Mouse (Mus musculus) left cerebral cortex, adult 2 months (tissue): ENCODE data around the gene Fstl5. TPM values are rescaled to one million over a fixed set of nuclear protein-coding genes. Genes with fewer than 3 reads are reported as not detected.
A peak's percentile ranks its signal among the peaks of the same experiment; 100 is the strongest.

Source experiments
- DNase-seq, 2 experiments: peaks; one replicate each; pipeline ENCODE4 v3.0.0; 2021 to 2022; ENCODE audit warnings: low spot score in 2 of 2, mixed read lengths in 1 of 2; ENCODE audit errors: extremely low spot score in 1 of 2
- H3K27ac ChIP-seq: fragments of 200-600 bp; 2 replicates; pipeline ENCODE4 v1.8.1; 2022
- H3K4me3 ChIP-seq: fragments of 200-600 bp; 2 replicates; pipeline ENCODE4 v1.8.1; 2022
- CTCF ChIP-seq: fragments of 200-600 bp; IDR thresholded peaks from 2 replicates; pipeline ENCODE4 v1.8.1; 2022; ENCODE audit warnings: antibody characterized with exemption, mild to moderate bottlenecking, moderate library complexity
- intact Hi-C: fragments of 180-260 bp; cut with DNase I; formaldehyde crosslinking; loops from one replicate; pipeline ENCODE4 v1.15.1; 2025
- total RNA-seq, 2 experiments: library from RNA; stranded (reverse); gene quantifications; 2 replicates each; pipeline ENCODE4 v1.2.3; 2021

Fstl5 gene
- total RNA-seq, 2 experiments from 2014 or later: 17.9 to 19.2 TPM

GRCm38 (mm10) chr3:76567346-76567745 is 493.3 kb downstream of the Fstl5 start:
- DNase-seq: no peak
- Histone ChIP-seq H3K27ac (no peak overlapping the region), H3K4me3 (no peak overlapping the region)
- intact Hi-C loops: no loop called here
- TF ChIP-seq CTCF: peak; percentile 49

- H3K4me3 ChIP-seq: no peak overlapping the region
- intact Hi-C loops: no loop called here
- no peak for TF ChIP-seq CTCF
- no peak for DNase-seq
- no peak overlapping the region for H3K27ac ChIP-seq
Measured at GRCm38 (mm10) chr3:76572478-76572877, 498.4 kb downstream of the Fstl5 start.

DNA sequence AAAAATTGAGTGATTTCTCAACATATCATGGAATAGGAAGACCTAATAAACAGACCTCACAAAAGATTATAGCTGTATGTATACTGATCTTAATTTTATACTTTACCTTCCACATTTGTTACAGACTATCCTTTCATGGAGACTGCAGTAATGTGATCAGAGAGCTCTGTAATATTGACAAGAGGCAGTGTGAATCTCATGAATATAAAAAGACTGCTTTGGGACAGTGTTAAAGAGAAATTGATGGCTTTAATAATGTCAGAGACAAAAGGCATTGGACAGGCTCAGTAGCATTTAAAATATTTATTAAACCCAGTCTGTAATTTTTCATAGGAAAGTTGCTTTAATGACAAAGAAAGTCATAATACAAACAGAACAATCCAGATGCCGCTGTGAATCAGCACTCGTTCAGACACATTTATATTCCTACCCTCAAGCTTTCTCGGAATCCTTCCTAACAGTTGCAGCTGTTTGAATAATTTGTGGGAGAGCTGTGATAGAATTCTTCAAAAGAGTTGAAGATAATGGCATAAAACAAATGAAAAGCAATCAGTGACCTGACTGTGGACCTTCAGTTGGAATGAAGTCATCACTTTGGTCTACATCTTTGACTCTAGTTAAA is 499.0 kb downstream of the Fstl5 start:
- no peak overlapping the region for H3K4me3 ChIP-seq
- no peak overlapping the region for H3K27ac ChIP-seq
- no peak for DNase-seq
- TF ChIP-seq CTCF: no peak
- intact Hi-C loops: no loop called here

- Histone ChIP-seq H3K27ac (no peak overlapping the region), H3K4me3 (no peak overlapping the region)
- intact Hi-C loops: no loop called here
- DNase-seq: no peak
- TF ChIP-seq CTCF: no peak
Measured at GRCm38 (mm10) chr3:76593148-76593547, 519.1 kb downstream of the Fstl5 start.

DNA sequence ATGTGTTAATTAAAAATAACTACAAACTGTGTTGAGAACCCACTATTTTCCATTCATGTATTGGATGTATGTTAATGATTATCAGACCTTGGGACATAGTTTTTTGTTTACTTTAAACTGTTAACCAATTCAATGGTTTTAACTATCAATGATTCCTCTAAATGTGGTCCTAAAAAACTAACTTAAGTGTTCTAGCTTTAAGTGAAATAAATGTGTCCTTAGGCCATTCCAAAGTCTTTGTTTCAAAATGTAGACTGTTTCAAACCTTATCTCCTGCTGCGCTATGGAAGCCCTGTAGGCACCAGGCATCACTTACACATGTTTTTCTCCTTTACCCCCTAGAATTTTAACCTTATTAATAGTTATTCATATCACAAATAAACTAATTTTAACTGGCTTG is 546.0 kb downstream of the Fstl5 start:
- no peak overlapping the region for H3K27ac ChIP-seq
- H3K4me3 ChIP-seq: no peak overlapping the region
- no peak for DNase-seq
- intact Hi-C loops: no loop called here
- no peak for TF ChIP-seq CTCF

DNA sequence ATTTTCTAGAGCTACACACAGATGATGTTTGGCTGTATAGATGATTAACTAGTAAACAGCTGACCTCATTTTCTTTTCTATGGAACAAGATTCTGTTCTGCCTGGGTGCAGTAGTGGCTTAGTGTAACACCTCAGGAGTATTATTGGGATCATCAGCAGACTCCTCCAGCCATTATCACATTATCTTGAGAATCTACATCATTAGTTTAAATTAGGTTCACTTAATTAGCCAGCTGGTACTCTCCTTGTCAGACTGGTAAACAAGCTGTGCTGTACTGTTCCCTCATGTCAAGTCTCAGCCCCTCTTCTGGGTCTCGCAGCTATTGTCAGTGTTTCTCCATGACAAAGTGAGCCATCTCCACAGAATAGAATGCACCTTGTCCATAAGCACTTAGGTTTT is 580.2 kb downstream of the Fstl5 start:
- Histone ChIP-seq H3K4me3 (no peak overlapping the region), H3K27ac (no peak overlapping the region)
- intact Hi-C loops: no loop called here
- DNase-seq: no peak
- TF ChIP-seq CTCF: no peak

GRCm38 (mm10) chr3:76670859-76671258 is 596.8 kb downstream of the Fstl5 start:
- DNase-seq: no peak
- H3K4me3 ChIP-seq: no peak overlapping the region
- intact Hi-C loops: no loop called here
- no peak overlapping the region for H3K27ac ChIP-seq
- no peak for TF ChIP-seq CTCF

DNA sequence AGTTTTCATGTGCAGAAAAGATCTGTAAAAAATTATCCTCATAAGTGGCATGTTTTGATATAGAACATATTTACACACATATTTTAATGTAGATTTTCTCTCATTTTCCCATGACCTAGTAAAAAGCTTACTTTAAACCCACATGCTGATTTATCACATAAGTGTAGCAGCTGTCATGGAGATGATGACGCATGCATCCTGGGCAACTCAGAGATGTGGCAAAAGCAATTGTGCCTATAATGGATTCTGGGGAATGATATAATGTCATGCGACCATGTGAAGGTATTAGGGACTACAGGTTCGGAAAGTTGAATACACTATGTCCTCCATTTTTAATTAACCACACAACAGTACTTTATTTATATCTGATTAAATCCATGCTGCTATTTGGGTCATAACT is 601.9 kb downstream of the Fstl5 start:
- no peak for TF ChIP-seq CTCF
- DNase-seq: no peak
- intact Hi-C loops: no loop called here
- H3K4me3 ChIP-seq: no peak overlapping the region
- H3K27ac ChIP-seq: no peak overlapping the region

DNA sequence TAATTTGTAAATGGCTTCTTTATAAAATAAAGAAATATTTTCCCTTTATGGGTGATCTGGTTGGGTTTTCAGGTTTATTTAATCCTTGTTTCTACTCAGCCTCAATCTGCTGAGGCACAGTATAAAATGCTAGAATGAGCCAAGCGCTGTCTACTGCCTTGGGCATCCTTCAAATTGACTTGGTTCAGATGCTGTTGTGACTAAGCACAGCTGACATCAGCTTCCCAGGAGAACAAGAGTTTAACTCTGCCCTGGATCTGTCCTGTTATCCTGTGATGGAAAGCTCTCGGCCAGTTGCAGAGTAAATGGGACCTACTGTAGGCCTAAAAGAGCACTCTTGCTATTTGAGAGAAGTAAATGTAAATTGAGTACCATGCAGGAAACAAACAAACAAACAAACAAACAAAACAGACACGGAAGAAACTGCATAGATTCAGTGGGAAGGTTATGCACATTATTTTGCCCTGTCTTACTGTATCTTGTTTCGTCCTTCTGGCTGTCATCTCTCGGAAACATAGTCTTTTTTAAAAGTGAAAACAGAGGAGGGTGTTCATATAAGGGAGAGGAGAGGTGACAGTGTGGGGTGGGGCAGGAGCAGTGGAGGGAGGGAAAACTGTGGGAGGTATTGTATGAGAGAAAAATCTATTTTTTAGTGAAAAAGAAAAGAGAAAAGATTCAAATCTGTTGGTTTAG is 605.9 kb downstream of the Fstl5 start:
- Histone ChIP-seq H3K4me3 (no peak overlapping the region), H3K27ac (no peak overlapping the region; the same call in 1 of the 2 replicates)
- no peak for DNase-seq
- no peak for TF ChIP-seq CTCF
- intact Hi-C loops: no loop called here

DNA sequence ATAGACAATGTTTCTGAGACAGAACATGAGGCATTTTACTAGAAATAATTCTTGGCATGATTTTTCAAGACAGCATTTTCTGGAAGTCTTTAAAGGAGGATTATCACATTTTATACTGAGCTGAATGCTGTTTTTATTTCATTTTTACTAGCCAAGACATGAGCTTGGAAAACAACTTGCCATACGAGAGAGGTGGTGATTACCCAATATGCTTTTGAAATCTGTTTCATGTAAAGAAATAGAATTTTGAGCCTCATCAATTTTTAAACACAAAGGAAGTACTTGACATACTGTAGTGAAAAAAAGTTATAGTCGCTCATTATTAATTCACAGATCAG is 606.4 kb downstream of the Fstl5 start:
- DNase-seq: no peak
- no peak for TF ChIP-seq CTCF
- Histone ChIP-seq H3K27ac (no peak overlapping the region; the same call in 1 of the 2 replicates), H3K4me3 (no peak overlapping the region)
- intact Hi-C loops: no loop called here

- Histone ChIP-seq H3K4me3 (no peak overlapping the region), H3K27ac (no peak overlapping the region)
- intact Hi-C loops: no loop called here
- TF ChIP-seq CTCF: no peak
- DNase-seq: no peak
Measured at GRCm38 (mm10) chr3:76697134-76697629, 623.1 kb downstream of the Fstl5 start.

GRCm38 (mm10) chr3:76739221-76739620 is 665.2 kb downstream of the Fstl5 start:
- no peak for DNase-seq

More at GRCm38 (mm10) chr3:76739221-76739620, 665.2 kb downstream of the Fstl5 start:
- intact Hi-C loops: no loop called here
- H3K27ac ChIP-seq: no peak overlapping the region
- TF ChIP-seq CTCF: no peak
- no peak overlapping the region for H3K4me3 ChIP-seq

Other genes starting within 250 kb of the Fstl5 start
- gene Golim4, start 117.3 kb upstream of the Fstl5 start, total RNA-seq: 10 to 100 TPM; 19.4 to 24.4 TPM